Mouse (Mus musculus): ENCODE results near the gene Ptpre. TPM values are rescaled to one million over a fixed set of nuclear protein-coding genes. Genes with fewer than 3 reads are reported as not detected.

The Ptpre gene
- total RNA-seq, 4 experiments from 2014 or later = 6.9 to 12.3 (median 9.7) TPM

DNA sequence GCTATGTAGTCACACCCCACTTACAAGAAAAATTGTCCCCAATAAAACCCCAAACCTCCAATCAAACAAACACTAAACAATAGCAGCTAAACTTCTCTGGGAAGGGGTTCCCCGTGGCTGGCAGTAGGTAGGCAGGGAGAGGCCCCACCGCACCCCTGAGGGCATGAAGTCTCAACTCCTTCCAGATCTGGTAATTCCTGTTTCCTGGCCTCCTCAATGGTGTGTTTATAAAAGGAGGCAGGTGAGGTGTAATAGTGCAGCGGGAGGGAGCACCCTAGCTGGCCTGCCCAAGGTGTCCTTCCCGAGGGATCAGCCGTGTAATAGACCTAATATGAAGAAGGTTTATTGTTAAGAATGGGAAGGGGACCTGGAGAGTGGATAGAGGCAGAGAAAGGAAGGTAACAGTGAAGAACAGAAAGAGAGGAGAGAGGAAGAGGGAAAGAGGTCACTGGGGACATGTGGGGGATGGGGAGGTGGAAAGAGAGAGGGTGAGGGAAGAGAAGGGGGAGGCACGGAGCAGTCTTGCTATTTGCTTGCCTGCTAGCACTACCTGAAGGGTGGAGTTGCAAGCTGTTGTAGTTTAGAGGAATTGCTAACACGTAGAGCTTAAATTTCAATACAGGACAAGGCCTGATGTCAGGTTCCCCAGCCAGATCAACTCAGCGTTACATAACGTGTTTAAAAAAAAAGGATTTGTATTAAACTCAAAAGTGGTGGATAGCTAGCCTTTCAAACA, 197.8 kb downstream of the Ptpre start:
- DNase-seq = no peak

Small RNA genes within 50 kb of the gene (microRNA-seq; reads per million reads assigned to microRNA genes)
- gene Mir1962 = 0 reads per million in 2 experiments

Other genes with a start within 250 kb of the Ptpre start
- gene Foxi2, start 127.2 kb upstream of the Ptpre start, total RNA-seq (2022) = not detected
- not detected for gene Clrn3, start 8.8 kb upstream of the Ptpre start, total RNA-seq (2022)
- 1 to 10 TPM; 2.0 to 4.2 (median 3.2) TPM for gene Mki67, start 178.9 kb downstream of the Ptpre start, total RNA-seq (2022)

All from adrenal gland, adult 8-10 months (tissue).